Mouse (Mus musculus) macrophage (primary cell): ENCODE measurements around the gene Csnk1g2. TPM values are rescaled to one million over a fixed set of nuclear protein-coding genes. Genes with fewer than 3 reads are reported as not detected.

ENCODE experiments used
- H3K27ac ChIP-seq: fragments of 350-480 bp; formaldehyde crosslinking; 2 replicates; pipeline ENCODE4 v1.9.0; 2021
- H3K36me3 ChIP-seq: fragments of 350-480 bp; formaldehyde crosslinking; 2 replicates; pipeline ENCODE4 v1.9.0; 2021; ENCODE audit errors: inconsistent target
- H3K4me3 ChIP-seq: fragments of 350-480 bp; formaldehyde crosslinking; 2 replicates; pipeline ENCODE4 v1.9.0; 2021; ENCODE audit errors: inconsistent target
- H3K79me2 ChIP-seq: fragments of 350-480 bp; formaldehyde crosslinking; 2 replicates; pipeline ENCODE4 v1.9.0; 2021; ENCODE audit errors: inconsistent target
- WGBS: methylation state at CpG from one replicate; pipeline ENCODE4 v1.1.7; 2026; ENCODE audit warnings: inconsistent platforms; ENCODE audit not compliant: missing documents; 5-methylcytosine and 5-hydroxymethylcytosine counted together
- polyA plus RNA-seq: library from polyadenylated mRNA; stranded (reverse); fragments of 250-400 nt; gene quantifications from 3 replicates; pipeline ENCODE4 v1.2.4, GENCODE M21; 2018; ENCODE audit warnings: inconsistent platforms

Gene Csnk1g2
- polyA plus RNA-seq, 1 experiment from 2014 or later, result 74.8 TPM

DNA sequence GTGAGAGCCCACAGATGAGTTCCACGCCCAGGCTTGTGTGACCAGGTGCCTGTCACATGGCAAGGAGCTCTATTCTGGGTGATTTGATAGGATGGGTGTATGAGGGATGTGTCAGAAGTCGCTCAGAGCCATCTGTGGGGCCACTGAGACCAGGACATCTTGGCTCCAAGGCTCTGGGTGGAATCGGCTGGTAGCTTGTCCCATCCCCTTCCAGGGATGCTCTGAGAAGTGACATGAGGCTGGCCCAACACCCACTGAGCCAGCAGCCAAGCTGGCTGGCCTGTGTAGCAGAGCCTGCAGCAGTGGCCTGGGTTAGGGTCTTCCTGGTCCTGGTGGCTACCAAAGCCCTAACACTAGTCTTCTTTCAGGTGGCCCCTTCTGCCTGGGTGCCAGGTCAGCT, 14.2 kb upstream of the Csnk1g2 start:
- Histone ChIP-seq H3K79me2 (peaks cover 61% of the 10 kb centered on the region), H3K27ac (no peak overlapping the region), H3K4me3 (no peak overlapping the region), H3K36me3 (peaks cover 11% of the 10 kb centered on the region)
- whole genome bisulfite sequencing, result 98% methylated on average over 3 of the region's 3 CpGs

DNA sequence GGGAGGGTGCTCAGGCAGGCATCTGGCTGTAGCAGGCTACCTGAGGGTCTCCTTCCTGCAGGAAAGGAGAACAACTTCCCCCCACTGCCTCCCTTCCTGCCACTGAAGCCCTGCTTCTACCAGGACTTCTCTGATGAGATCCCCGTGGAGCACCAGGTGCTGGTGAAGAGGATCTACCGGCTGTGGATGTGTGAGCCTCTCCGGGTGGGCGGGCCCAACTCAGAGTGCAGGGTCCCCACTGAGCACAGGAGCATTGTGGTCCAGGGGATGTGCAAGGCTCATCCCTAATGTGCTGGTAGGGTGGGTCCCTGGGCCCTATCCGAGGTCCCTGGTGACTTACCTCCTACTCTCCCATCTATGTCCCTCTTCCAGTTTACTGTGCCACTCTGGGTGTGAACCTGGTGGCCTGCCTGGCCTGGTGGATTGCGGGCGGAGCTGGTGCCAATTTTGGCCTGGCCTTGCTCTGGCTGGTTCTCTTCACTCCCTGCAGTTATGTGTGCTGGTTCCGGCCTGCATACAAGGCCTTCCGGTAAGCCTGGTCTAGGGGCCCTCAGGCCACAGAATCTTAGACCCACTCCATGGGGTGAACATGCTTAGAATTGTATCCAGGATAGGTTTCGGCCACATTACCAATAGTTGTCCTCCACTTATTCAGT, 13.2 kb upstream of the Csnk1g2 start:
- H3K27ac ChIP-seq, result no peak overlapping the region
- peaks cover 52% of the 10 kb centered on the region for H3K79me2 ChIP-seq
- H3K36me3 ChIP-seq, result peaks cover 15% of the 10 kb centered on the region
- H3K4me3 ChIP-seq, result no peak overlapping the region
- 91% methylated on average over 9 of the region's 10 CpGs for WGBS

GRCm38 (mm10) chr10:80610116-80610785, 12.4 kb upstream of the Csnk1g2 start:
- Histone ChIP-seq H3K4me3 (no peak overlapping the region), H3K36me3 (peaks cover 23% of the 10 kb centered on the region), H3K27ac (peak overlapping the region; percentile 10; the same call in 1 of the 2 replicates), H3K79me2 (peaks cover 43% of the 10 kb centered on the region)
- 74% methylated on average over 9 of the region's 9 CpGs for WGBS

- no peak overlapping the region for H3K4me3 ChIP-seq
- 0 out of 2 replicates have a peak overlapping the region, but pooled peaks have one; percentile 10 for H3K27ac ChIP-seq
- H3K36me3 ChIP-seq, result peaks cover 26% of the 10 kb centered on the region
- WGBS, result 22% methylated on average over 4 of the region's 4 CpGs
- H3K79me2 ChIP-seq, result peaks cover 35% of the 10 kb centered on the region
Observed at GRCm38 (mm10) chr10:80611024-80611423, 11.6 kb upstream of the Csnk1g2 start.

GRCm38 (mm10) chr10:80611905-80612304, 10.7 kb upstream of the Csnk1g2 start:
- 66% methylated on average over 3 of the region's 3 CpGs for WGBS
- Histone ChIP-seq H3K27ac (no peak overlapping the region), H3K79me2 (peaks cover 27% of the 10 kb centered on the region), H3K4me3 (no peak overlapping the region), H3K36me3 (peaks cover 26% of the 10 kb centered on the region)

DNA sequence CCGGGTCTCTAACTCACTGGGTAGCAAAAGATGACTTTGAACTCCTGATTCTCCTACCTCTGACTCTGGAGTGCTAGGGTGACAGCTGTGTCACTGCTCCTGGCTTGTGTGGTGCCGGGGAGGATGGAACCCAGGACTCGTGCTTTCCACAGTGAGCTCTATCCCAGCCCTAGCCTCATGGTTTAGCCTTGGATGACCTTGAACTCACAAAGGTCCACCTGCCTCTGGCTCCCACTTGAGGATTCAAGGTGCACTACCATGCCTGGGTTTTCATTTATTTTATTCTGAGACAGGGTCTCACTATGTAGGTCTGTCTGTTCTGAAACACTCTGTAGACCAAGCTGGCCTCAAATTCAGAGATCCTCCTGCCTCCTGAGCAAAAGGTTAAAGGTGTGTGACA, 8.8 kb upstream of the Csnk1g2 start:
- Histone ChIP-seq H3K79me2 (peaks cover 7% of the 10 kb centered on the region; the same call in 1 of the 2 replicates), H3K27ac (no peak overlapping the region), H3K4me3 (no peak overlapping the region), H3K36me3 (peaks cover 15% of the 10 kb centered on the region)
- WGBS, result 83% methylated on average over 3 of the region's 3 CpGs

- Histone ChIP-seq H3K36me3 (peaks cover 15% of the 10 kb centered on the region), H3K27ac (no peak overlapping the region), H3K79me2 (peaks cover 2% of the 10 kb centered on the region; the same call in 1 of the 2 replicates), H3K4me3 (no peak overlapping the region)
- WGBS, result 80% methylated on average over 6 of the region's 6 CpGs
Observed at GRCm38 (mm10) chr10:80614351-80614750, 8.3 kb upstream of the Csnk1g2 start.

DNA sequence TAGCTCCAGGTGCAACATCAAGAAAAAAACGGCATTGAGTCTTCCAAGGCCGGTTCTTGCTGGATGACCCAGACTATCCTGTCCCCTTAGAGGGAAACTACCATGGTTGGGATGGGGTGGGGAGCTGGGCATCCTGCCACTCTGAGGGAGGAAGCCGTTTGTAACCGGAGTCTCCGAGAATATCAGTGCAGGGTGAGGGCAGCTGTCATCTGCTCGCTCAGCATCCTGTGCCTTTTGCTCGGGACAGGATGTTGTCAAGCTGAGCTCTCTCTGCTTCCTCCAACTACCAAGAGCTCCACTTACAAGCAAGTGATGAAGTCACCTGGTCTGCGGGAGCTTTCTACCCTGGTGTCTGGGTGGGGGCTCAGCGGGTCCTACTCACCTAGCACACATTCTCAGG, 4.5 kb upstream of the Csnk1g2 start:
- Histone ChIP-seq H3K27ac (no peak overlapping the region), H3K4me3 (no peak overlapping the region), H3K79me2 (peaks cover 4% of the 10 kb centered on the region), H3K36me3 (peaks cover 15% of the 10 kb centered on the region)
- WGBS, result 22% methylated on average over 9 of the region's 9 CpGs

- H3K79me2 ChIP-seq, result peaks cover 19% of the 10 kb centered on the region
- WGBS, result 93% methylated on average over 8 of the region's 8 CpGs
- no peak overlapping the region for H3K27ac ChIP-seq
- no peak overlapping the region for H3K4me3 ChIP-seq
- H3K36me3 ChIP-seq, result peaks cover 8% of the 10 kb centered on the region
Observed at GRCm38 (mm10) chr10:80619465-80620244, 3.0 kb upstream of the Csnk1g2 start.

- Histone ChIP-seq H3K4me3 (no peak overlapping the region), H3K27ac (no peak overlapping the region), H3K79me2 (peaks cover 26% of the 10 kb centered on the region), H3K36me3 (peaks cover 1% of the 10 kb centered on the region; the same call in 1 of the 2 replicates)
- 95% methylated on average over 9 of the region's 9 CpGs for WGBS
Observed at GRCm38 (mm10) chr10:80620365-80620764, 2.3 kb upstream of the Csnk1g2 start.

DNA sequence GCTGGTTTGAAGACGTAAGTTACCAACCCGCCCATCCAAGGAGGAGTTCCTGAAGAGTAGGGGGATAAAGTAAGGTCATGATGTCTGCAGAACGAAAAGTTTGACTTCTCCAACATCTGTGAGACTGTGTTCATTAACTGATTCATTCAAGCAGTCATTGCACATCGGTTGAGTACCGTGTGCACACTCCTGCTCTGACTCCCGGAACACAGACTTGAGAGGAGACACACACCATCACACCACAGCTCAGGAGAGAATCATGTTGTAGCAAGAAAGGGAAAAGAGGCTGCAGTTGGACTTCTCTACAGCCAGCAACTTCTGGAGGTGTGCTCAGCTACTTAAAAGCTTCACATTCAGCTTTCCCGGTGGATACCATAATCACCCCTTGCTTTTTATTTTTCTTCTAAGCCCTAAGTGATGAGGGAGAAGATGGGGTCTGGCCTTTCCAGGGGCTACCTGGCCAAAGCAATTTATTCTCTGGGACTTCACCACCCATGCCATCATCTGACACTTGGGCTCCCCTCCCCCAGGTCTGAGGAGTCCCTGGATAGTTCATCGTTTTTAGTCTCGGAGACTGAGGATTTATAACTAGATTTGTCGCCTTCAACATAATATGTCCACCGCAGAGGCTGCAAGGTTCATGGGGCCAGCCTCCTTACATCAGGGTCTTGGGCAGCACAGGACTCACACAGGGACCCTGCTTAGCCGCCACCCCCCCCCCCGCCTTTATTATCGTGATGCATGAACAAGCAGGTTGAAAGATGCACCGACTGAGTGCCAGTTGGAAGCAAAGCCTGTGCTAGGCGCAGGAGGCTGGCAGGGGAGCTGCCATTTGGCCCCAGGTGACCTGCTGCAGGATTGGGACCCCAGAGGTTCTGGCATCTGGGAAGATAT, 1.6 kb upstream of the Csnk1g2 start:
- no peaks in the 10 kb centered on the region for H3K36me3 ChIP-seq
- peaks cover 33% of the 10 kb centered on the region for H3K79me2 ChIP-seq
- H3K27ac ChIP-seq, result peak overlapping the region; percentile 79
- 70% methylated on average over 16 of the region's 16 CpGs for WGBS
- H3K4me3 ChIP-seq, result peak overlapping the region; percentile 42

GRCm38 (mm10) chr10:80621690-80621939, 1.0 kb upstream of the Csnk1g2 start:
- 0% methylated on average over 7 of the region's 9 CpGs for WGBS
- Histone ChIP-seq H3K27ac (peak overlapping the region; percentile 79), H3K36me3 (no peaks in the 10 kb centered on the region), H3K4me3 (peak overlapping the region; percentile 42), H3K79me2 (peaks cover 38% of the 10 kb centered on the region)

- peak overlapping the region; percentile 79 for H3K27ac ChIP-seq
- peaks cover 43% of the 10 kb centered on the region for H3K79me2 ChIP-seq
- peak overlapping the region; percentile 42 for H3K4me3 ChIP-seq
- no peaks in the 10 kb centered on the region for H3K36me3 ChIP-seq
- under 1% methylated on average over 64 of the region's 64 CpGs for WGBS
Observed at GRCm38 (mm10) chr10:80621940-80622660, 538 bp upstream of the Csnk1g2 start.
